Mouse (Mus musculus): ENCODE results near the gene Krtap19-1. TPM values are rescaled to one million over a fixed set of nuclear protein-coding genes. Genes with fewer than 3 reads are reported as not detected.

Gene Krtap19-1
- polyA plus RNA-seq, 1 experiment from 2014 or later: not detected

GRCm38 (mm10) chr16:88847363-88847762 is 21.8 kb downstream of the Krtap19-1 start:
- Histone ChIP-seq H3K36me3 (ENCODE audit: control insufficient read depth, insufficient read depth, low read length) (no peaks in the 10 kb centered on the region), H3K4me2 (ENCODE audit: low read depth, low read length, severe bottlenecking) (no peak overlapping the region), H3K4me3 (ENCODE audit: low read depth, low read length) (no peak overlapping the region), H3K9me3 (ENCODE audit: control insufficient read depth, low read length) (no peaks in the 10 kb centered on the region), H3K9ac (ENCODE audit: low read length) (no peak overlapping the region), H3K4me1 (replicated peaks; ENCODE audit: control insufficient read depth, insufficient read depth, low read length) (no peaks in the 10 kb centered on the region), H3K27me3 (ENCODE audit: control insufficient read depth, insufficient read depth, low read length) (no peaks in the 10 kb centered on the region), H3K27ac (ENCODE audit: low read depth, low read length) (no peak overlapping the region)
- WGBS: 100% methylated on average over 1 of the region's 1 CpGs
- ATAC-seq (replicated peaks; ENCODE audit: low FRiP score): no peak
- no peak for DNase-seq (ENCODE audit: low spot score)

GRCm38 (mm10) chr16:88826978-88827377 is 42.2 kb downstream of the Krtap19-1 start:
- H3K9me3 ChIP-seq (ENCODE audit: control insufficient read depth, low read length): no peaks in the 10 kb centered on the region
- H3K4me2 ChIP-seq (ENCODE audit: low read depth, low read length, severe bottlenecking): no peak overlapping the region
- no peak overlapping the region for H3K4me3 ChIP-seq (ENCODE audit: low read depth, low read length)
- DNase-seq (ENCODE audit: low spot score) (no peak), ATAC-seq (replicated peaks; ENCODE audit: low FRiP score) (no peak)
- no peak overlapping the region for H3K9ac ChIP-seq (ENCODE audit: low read length)
- WGBS: 72% methylated on average over 3 of the region's 3 CpGs
- H3K36me3 ChIP-seq (ENCODE audit: control insufficient read depth, insufficient read depth, low read length): no peaks in the 10 kb centered on the region
- no peaks in the 10 kb centered on the region for H3K4me1 ChIP-seq (replicated peaks; ENCODE audit: control insufficient read depth, insufficient read depth, low read length)
- no peak overlapping the region for H3K27ac ChIP-seq (ENCODE audit: low read depth, low read length)
- H3K27me3 ChIP-seq (ENCODE audit: control insufficient read depth, insufficient read depth, low read length): no peaks in the 10 kb centered on the region

GRCm38 (mm10) chr16:88826095-88826652 is 43.0 kb downstream of the Krtap19-1 start, which contains the start of gene Krtap14:
Krtap14 (minus strand) TSS chr16:88826145.
- Histone ChIP-seq H3K9me3 (ENCODE audit: control insufficient read depth, low read length) (no peaks in the 10 kb centered on the region), H3K36me3 (ENCODE audit: control insufficient read depth, insufficient read depth, low read length) (no peaks in the 10 kb centered on the region), H3K27ac (ENCODE audit: low read depth, low read length) (no peak within 1 kb of the TSS), H3K4me2 (ENCODE audit: low read depth, low read length, severe bottlenecking) (no peak within 1 kb of the TSS), H3K4me3 (ENCODE audit: low read depth, low read length) (no peak within 1 kb of the TSS), H3K27me3 (ENCODE audit: control insufficient read depth, insufficient read depth, low read length) (no peaks in the 10 kb centered on the region), H3K4me1 (replicated peaks; ENCODE audit: control insufficient read depth, insufficient read depth, low read length) (no peaks in the 10 kb centered on the region), H3K9ac (ENCODE audit: low read length) (no peak within 1 kb of the TSS)
- ATAC-seq (replicated peaks; ENCODE audit: low FRiP score) (no peak), DNase-seq (ENCODE audit: low spot score) (no peak)
- WGBS: 78% methylated on average over 9 of the region's 9 CpGs

- no peak overlapping the region for H3K4me2 ChIP-seq (ENCODE audit: low read depth, low read length, severe bottlenecking)
- H3K27ac ChIP-seq (ENCODE audit: low read depth, low read length): no peak overlapping the region
- no peaks in the 10 kb centered on the region for H3K36me3 ChIP-seq (ENCODE audit: control insufficient read depth, insufficient read depth, low read length)
- H3K9me3 ChIP-seq (ENCODE audit: control insufficient read depth, low read length): no peaks in the 10 kb centered on the region
- H3K9ac ChIP-seq (ENCODE audit: low read length): no peak overlapping the region
- H3K4me1 ChIP-seq (replicated peaks; ENCODE audit: control insufficient read depth, insufficient read depth, low read length): no peaks in the 10 kb centered on the region
- 74% methylated on average over 3 of the region's 3 CpGs for WGBS
- DNase-seq (ENCODE audit: low spot score): no peak
- no peaks in the 10 kb centered on the region for H3K27me3 ChIP-seq (ENCODE audit: control insufficient read depth, insufficient read depth, low read length)
- ATAC-seq (replicated peaks; ENCODE audit: low FRiP score): peak; percentile 64
- no peak overlapping the region for H3K4me3 ChIP-seq (ENCODE audit: low read depth, low read length)
Observed at GRCm38 (mm10) chr16:88823736-88824135, 45.5 kb downstream of the Krtap19-1 start.

GRCm38 (mm10) chr16:88820066-88820465 is 49.1 kb downstream of the Krtap19-1 start, which contains the start of gene Krtap15:
Krtap15 (plus strand) TSS chr16:88820215.
- no peak for ATAC-seq (replicated peaks; ENCODE audit: low FRiP score)
- Histone ChIP-seq H3K4me3 (ENCODE audit: low read depth, low read length) (no peak within 1 kb of the TSS), H3K36me3 (ENCODE audit: control insufficient read depth, insufficient read depth, low read length) (no peaks in the 10 kb centered on the region), H3K4me1 (replicated peaks; ENCODE audit: control insufficient read depth, insufficient read depth, low read length) (no peaks in the 10 kb centered on the region), H3K27me3 (ENCODE audit: control insufficient read depth, insufficient read depth, low read length) (no peaks in the 10 kb centered on the region), H3K4me2 (ENCODE audit: low read depth, low read length, severe bottlenecking) (no peak within 1 kb of the TSS), H3K27ac (ENCODE audit: low read depth, low read length) (no peak within 1 kb of the TSS), H3K9me3 (ENCODE audit: control insufficient read depth, low read length) (no peaks in the 10 kb centered on the region), H3K9ac (ENCODE audit: low read length) (no peak within 1 kb of the TSS)
- DNase-seq (ENCODE audit: low spot score): no peak
- WGBS: 74% methylated on average over 3 of the region's 3 CpGs

Other genes with a start within 250 kb of the Krtap19-1 start
- not detected in 2 replicates for gene 2310079G19Rik, start 241.7 kb downstream of the Krtap19-1 start, polyA plus RNA-seq (2014; fragmentation: Nextera tagmentation; extraction: Ambion mirVana)
- gene Krtap26-1, start 221.6 kb downstream of the Krtap19-1 start, polyA plus RNA-seq (2014; fragmentation: Nextera tagmentation; extraction: Ambion mirVana): not detected in 2 replicates
- gene Krtap27-1, start 197.7 kb downstream of the Krtap19-1 start, polyA plus RNA-seq (2014; fragmentation: Nextera tagmentation; extraction: Ambion mirVana): not detected in 2 replicates
- not detected in 2 replicates for gene 2310061N02Rik, start 161.4 kb downstream of the Krtap19-1 start, polyA plus RNA-seq (2014; fragmentation: Nextera tagmentation; extraction: Ambion mirVana)
- not detected in 2 replicates for gene Krtap13-1, start 140.5 kb downstream of the Krtap19-1 start, polyA plus RNA-seq (2014; fragmentation: Nextera tagmentation; extraction: Ambion mirVana)
- gene Krtap13, start 117.8 kb downstream of the Krtap19-1 start, polyA plus RNA-seq (2014; fragmentation: Nextera tagmentation; extraction: Ambion mirVana): not detected in 2 replicates
- gene 2310034C09Rik, start 110.6 kb downstream of the Krtap19-1 start, polyA plus RNA-seq (2014; fragmentation: Nextera tagmentation; extraction: Ambion mirVana): not detected in 2 replicates
- gene 2310057N15Rik, start 95.2 kb downstream of the Krtap19-1 start, polyA plus RNA-seq (2014; fragmentation: Nextera tagmentation; extraction: Ambion mirVana): not detected in 2 replicates
- not detected in 2 replicates for gene Gm5965, start 91.5 kb downstream of the Krtap19-1 start, polyA plus RNA-seq (2014; fragmentation: Nextera tagmentation; extraction: Ambion mirVana)
- gene Gm20741, start 57.2 kb downstream of the Krtap19-1 start, polyA plus RNA-seq (2014; fragmentation: Nextera tagmentation; extraction: Ambion mirVana): not detected in 2 replicates
- not detected in 2 replicates for gene Krtap15, start 49.2 kb downstream of the Krtap19-1 start, polyA plus RNA-seq (2014; fragmentation: Nextera tagmentation; extraction: Ambion mirVana)
- gene Krtap14, start 43.3 kb downstream of the Krtap19-1 start, polyA plus RNA-seq (2014; fragmentation: Nextera tagmentation; extraction: Ambion mirVana): not detected in 2 replicates
- not detected in 2 replicates for gene Krtap19-2, start 4.9 kb upstream of the Krtap19-1 start, polyA plus RNA-seq (2014; fragmentation: Nextera tagmentation; extraction: Ambion mirVana)
- gene Krtap19-3, start 8.6 kb upstream of the Krtap19-1 start, polyA plus RNA-seq (2014; fragmentation: Nextera tagmentation; extraction: Ambion mirVana): not detected in 2 replicates
- gene Krtap19-4, start 15.7 kb upstream of the Krtap19-1 start, polyA plus RNA-seq (2014; fragmentation: Nextera tagmentation; extraction: Ambion mirVana): not detected in 2 replicates
- not detected in 2 replicates for gene Krtap19-5, start 27.0 kb upstream of the Krtap19-1 start, polyA plus RNA-seq (2014; fragmentation: Nextera tagmentation; extraction: Ambion mirVana)
- gene Krtap19-9b, start 62.9 kb upstream of the Krtap19-1 start, polyA plus RNA-seq (2014; fragmentation: Nextera tagmentation; extraction: Ambion mirVana): not detected in 2 replicates
- gene Krtap16-3, start 93.5 kb upstream of the Krtap19-1 start, polyA plus RNA-seq (2014; fragmentation: Nextera tagmentation; extraction: Ambion mirVana): not detected in 2 replicates
- not detected in 2 replicates for gene Krtap22-2, start 141.3 kb upstream of the Krtap19-1 start, polyA plus RNA-seq (2014; fragmentation: Nextera tagmentation; extraction: Ambion mirVana)
- not detected in 2 replicates for gene Gm10229, start 145.9 kb upstream of the Krtap19-1 start, polyA plus RNA-seq (2014; fragmentation: Nextera tagmentation; extraction: Ambion mirVana)
- gene Krtap6-1, start 162.3 kb upstream of the Krtap19-1 start, polyA plus RNA-seq (2014; fragmentation: Nextera tagmentation; extraction: Ambion mirVana): not detected in 2 replicates
- gene Gm10228, start 172.1 kb upstream of the Krtap19-1 start, polyA plus RNA-seq (2014; fragmentation: Nextera tagmentation; extraction: Ambion mirVana): not detected in 2 replicates
- gene Krtap6-5, start 178.5 kb upstream of the Krtap19-1 start, polyA plus RNA-seq (2014; fragmentation: Nextera tagmentation; extraction: Ambion mirVana): not detected in 2 replicates
- not detected in 2 replicates for gene 1110025L11Rik, start 194.6 kb upstream of the Krtap19-1 start, polyA plus RNA-seq (2014; fragmentation: Nextera tagmentation; extraction: Ambion mirVana)
- not detected in 2 replicates for gene Krtap6-3, start 214.6 kb upstream of the Krtap19-1 start, polyA plus RNA-seq (2014; fragmentation: Nextera tagmentation; extraction: Ambion mirVana)

Data from forebrain, embryonic 11.5 days (tissue).